Mouse (Mus musculus) cerebellum, adult 8-10 months (tissue): ENCODE results near the gene Acsbg2.

Experiments
- DNase-seq: peaks from one replicate; pipeline ENCODE4 v3.0.0; 2022

Acsbg2 gene

GRCm38 (mm10) chr17:56870287-56870953 lies 3.8 kb downstream of the Acsbg2 start:
- no peak for DNase-seq

- DNase-seq, result no peak
Observed at GRCm38 (mm10) chr17:56869481-56869977, 4.7 kb downstream of the Acsbg2 start.

DNA sequence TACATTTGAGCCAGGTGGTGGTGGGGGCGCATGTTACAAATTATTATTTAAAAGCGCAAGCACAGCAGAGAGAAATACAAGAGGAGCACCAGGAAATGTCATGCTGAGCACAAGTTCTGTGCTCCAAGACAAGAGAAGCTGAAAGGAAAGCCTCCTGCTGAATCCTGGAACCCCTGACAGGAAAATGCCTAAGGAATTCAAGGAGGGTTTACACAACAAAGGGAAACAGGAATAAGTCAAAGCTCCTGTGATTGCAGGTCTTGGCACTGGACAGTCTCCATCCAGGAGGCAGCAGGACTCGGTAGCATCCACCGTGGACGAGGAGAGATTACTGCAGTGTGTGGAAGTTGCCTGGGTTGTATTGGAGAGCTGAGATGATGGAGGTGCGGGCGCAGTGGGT lies 8.2 kb downstream of the Acsbg2 start:
- no peak for DNase-seq

DNA sequence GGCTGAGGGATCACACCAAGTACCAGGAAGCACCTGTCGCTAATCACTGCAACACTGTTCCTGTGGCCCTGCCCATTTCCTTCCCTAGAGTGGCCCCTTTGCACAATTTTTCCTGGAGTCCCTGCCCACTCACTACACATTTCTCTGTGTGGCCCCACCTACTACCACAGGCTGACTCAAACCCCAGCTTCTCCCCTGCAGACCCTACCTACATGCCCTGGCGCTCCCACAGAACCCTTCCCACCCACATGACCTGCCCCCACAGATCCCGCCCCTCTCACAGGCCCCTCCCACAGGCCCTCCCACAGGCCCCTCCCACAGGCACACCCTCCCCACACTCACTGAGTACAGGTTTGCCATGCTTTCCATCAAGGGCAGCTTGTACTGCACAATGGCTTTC lies 13.1 kb downstream of the Acsbg2 start:
- DNase-seq, result no peak

DNA sequence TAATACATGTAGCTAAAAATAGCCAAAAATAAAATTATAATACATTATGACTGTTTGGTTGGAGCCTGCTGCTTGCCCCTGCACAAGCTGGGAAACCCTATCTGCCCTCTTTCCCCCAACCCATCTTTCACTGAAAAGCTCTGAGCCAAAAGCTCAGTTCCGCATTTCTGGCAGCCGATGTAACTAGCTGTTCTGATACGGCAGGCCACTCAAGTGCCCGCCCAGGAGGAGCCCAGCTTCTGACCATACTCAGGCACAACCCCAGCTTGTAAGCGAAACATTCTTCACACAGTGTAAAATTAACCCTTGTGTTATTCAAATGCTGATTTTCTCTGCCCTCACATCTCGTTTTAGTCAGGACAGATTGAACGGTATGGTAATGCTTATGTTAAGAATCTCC lies 15.3 kb downstream of the Acsbg2 start:
- no peak for DNase-seq

DNA sequence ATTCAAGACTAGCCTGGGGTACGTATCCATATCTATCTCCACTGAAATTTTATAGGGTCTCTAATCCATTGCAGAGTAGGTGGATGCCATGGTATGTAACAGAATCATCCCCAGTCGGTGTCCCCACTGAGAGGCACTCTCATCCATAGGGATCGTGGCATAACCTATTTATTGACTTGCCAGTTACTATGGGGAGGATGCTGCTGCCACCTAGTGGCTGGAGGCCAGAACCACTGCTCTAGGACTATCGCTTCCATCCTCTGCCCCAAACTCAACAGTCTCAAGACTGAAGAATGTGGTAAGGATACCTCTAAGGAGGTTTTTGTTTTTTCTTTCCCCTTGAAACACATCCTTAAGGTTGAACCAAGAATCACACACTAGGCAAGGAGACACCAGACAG lies 16.0 kb downstream of the Acsbg2 start:
- DNase-seq, result peak; percentile 36

DNA sequence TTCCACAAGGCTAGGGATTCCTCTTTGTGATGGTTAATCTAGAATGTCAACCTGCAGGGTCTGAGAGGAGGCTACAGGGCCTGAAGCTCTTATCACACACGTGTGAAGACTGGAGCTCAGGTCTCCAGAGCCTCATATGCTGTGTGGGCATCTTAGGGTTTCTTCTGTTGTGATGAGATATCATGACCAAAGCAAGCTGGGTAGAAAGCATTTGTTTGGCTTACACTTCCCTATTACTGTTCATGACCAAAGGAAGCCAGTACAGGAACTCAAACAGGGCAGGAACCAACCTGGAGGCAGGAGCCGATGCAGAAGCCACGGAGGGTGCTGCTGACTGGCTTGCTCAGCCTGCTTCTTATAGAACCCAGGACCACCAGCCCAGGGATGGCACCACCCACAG lies 18.8 kb downstream of the Acsbg2 start:
- DNase-seq, result no peak

GRCm38 (mm10) chr17:56851167-56851566 lies 23.1 kb downstream of the Acsbg2 start:
- no peak for DNase-seq

- no peak for DNase-seq
Observed at GRCm38 (mm10) chr17:56849710-56850109, 24.5 kb downstream of the Acsbg2 start.

DNA sequence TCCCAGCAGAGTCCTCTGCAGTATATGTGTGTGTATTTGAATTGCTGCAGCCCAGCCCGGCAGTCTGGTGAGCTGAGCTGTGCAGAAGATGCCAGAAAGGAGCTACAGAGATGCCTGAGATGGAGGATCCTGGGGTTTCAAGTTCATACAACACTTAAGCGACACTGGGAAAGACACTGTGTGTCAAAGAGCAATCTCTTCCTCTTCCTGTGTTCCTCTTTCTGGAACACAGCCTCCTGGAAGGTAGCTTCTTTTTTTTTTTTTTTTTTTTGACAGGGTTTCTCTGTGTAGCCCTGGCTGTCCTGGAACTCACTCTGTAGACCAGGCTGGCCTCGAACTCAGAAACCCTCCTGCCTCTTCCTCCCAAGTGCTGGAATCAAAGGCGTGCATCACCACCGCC lies 25.5 kb downstream of the Acsbg2 start:
- DNase-seq, result no peak

GRCm38 (mm10) chr17:56843678-56844077 lies 30.6 kb downstream of the Acsbg2 start:
- DNase-seq, result no peak

GRCm38 (mm10) chr17:56842173-56842572 lies 32.1 kb downstream of the Acsbg2 start:
- DNase-seq, result no peak

- DNase-seq, result no peak
Observed at GRCm38 (mm10) chr17:56840524-56840923, 33.7 kb downstream of the Acsbg2 start.

DNA sequence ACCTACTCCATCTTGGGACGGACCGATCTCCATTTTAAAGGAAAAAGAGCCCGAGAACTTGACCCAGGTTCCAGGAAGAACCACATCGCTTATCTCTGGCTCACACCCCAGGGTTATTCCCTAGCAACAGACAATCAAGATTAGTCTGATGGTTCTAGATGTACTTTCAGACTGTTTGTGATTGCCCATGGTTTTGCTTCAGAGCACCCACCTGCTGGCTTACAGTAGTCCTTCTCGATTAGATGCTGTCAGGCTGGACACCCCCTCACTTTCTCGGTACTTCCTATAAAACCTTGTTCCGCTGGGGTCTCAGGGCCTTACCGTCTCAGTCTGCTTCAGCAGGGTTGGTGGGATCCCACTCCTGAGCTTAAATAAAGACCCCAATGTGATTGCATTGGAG lies 37.9 kb downstream of the Acsbg2 start:
- DNase-seq, result no peak

- DNase-seq, result no peak
Observed at GRCm38 (mm10) chr17:56833381-56833780, 40.9 kb downstream of the Acsbg2 start.

DNA sequence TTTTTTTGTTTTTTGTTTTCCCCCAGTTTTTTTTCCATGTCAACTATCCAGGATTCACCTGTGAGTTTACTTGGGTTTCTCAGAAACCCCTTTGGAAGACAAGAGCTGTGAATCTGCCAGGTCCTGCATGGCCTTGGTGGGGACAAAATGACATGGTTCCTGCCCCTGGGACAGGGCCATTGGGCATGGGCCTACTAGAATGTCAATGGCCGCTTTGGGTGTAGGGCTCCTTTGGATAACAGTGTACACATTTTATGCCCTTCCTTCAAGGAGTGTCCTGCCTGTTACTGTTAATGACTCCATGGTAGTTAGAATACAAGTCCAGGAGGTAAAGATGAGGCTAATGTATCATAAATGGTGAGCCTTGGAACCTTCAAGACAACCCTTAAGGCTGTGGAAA lies 41.3 kb downstream of the Acsbg2 start:
- DNase-seq, result no peak

DNA sequence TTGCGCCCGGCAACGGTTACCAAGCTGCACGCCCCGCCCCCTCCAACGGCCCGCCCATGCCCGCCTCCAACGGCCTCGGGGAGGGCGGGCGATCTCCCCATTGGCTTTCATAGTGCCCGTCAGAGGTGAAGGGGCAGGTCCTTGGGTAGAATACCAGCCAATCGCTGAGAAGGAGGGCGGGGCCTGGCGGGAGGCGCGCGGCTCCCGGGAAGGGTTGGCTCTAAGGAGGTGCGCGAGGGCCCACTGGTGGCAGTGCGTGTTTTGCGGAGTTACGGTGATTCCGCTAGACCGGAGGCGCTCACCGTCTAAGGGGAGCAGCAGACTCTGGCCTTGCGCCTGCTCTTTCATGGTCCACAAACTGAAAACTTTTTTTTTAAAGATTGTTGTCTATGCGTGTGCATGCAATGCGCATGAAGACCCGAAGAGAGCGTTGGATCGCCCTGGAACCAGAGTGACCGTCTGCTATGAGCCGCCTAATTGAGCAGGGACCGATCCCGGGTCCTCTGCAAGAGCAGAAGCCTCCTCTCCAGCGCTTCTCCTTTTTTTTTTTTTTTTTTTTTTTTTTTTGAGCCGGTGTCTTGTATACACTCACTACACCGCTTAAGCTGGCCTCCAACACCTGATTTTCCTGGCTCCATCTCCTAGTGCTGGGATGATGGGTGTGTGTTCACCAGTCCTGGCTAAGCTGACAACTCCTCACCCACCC lies 43.0 kb downstream of the Acsbg2 start:
- peak; percentile 97 for DNase-seq

- peak; percentile 39 for DNase-seq
Observed at GRCm38 (mm10) chr17:56830411-56831110, 43.7 kb downstream of the Acsbg2 start, which contains the start of gene Rfx2. Rfx2 (minus strand) TSS chr17:56831013.

DNA sequence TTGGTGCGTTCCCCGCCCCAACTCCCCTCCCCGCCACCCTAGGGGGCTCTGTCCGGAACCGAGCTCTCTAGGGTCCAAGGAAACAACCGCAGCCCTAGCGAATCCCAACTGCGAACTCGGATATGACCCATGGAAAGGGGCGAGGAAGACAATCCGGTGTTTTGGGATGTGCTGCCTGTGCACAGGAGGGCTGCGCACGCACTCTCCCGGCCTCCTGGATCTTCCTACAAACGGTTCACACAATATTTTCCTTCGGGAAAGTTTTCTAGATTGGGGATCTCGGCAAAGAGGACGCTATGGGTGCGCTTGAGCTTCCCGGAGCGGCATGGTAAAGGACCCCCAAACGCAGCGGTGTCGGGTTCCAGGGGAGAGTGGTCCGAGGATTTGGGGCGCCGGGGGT lies 44.5 kb downstream of the Acsbg2 start:
- peak; percentile 22 for DNase-seq

- DNase-seq, result no peak
Observed at GRCm38 (mm10) chr17:56829171-56829570, 45.1 kb downstream of the Acsbg2 start.

DNA sequence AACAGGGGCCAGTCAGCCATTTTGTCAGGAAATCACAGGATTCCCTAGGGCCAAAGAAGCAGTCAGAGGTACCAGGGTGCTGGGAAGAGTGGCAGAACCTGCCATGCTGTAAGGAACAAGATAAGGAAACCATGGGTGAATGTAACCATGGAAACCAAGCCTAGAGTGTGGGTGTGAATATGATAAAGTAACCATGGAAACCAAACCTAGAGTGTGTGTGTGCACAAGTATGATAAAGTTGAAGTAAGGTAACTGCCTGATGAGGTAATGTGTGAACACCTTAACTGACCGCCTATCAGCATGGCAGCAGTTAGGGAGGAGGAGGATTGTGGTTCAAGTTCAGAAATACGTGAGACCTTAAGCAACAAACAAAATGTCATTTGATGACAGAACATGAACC lies 47.5 kb downstream of the Acsbg2 start:
- no peak for DNase-seq

GRCm38 (mm10) chr17:56823352-56823751 lies 50.9 kb downstream of the Acsbg2 start:
- no peak for DNase-seq

GRCm38 (mm10) chr17:56822380-56822779 lies 51.9 kb downstream of the Acsbg2 start:
- no peak for DNase-seq

GRCm38 (mm10) chr17:56819694-56820111 lies 54.5 kb downstream of the Acsbg2 start:
- DNase-seq, result no peak
